Mouse (Mus musculus): ENCODE data around the gene Pon1.

- TF ChIP-seq CTCF (IDR thresholded peaks at IDR 0.05) (no peak), EP300 (IDR thresholded peaks at IDR 0.05) (peak; percentile 44)
These were observed 34.4 kb downstream of the Pon1 start for GRCm38 (mm10) chr6:5159385-5159791.

Measured in lung, postnatal 0 days (tissue).